ENCODE assay signal across 15 mouse cellular contexts in the genomic region with DNA sequence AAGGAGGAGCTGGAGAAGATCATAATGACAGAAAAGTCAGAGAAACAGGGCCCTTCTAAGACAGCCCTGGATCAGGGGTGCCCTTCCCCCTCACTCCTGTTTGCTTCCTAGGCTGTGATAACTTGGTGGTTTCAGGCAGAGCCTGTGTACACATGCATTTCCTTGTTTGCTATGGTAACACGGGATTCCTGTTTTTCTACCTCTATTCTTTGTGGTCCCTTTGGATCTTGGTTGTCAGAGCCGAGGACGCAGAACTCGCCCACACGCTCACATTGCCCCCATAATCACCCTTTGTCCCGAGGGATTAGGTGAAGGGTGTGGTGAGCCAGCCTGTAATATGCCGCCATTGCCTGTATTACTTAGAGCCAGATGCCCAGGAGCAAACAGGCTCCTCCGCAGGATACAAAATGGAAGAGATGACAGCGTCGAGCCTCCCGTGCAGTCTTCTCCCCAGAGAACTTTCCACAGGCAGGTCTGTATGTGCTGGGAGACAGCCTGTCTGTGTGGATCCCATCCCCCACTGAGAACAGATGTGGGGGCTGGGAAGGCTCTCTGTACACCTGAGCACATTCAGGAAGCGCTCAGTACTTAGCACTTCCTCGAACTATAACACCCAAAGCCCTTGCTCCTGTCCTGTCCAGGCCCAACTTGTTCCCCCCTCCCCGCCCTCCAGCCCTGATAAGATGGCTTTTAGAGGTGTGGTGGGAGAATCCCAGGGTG. TPM values are rescaled to one million over a fixed set of nuclear protein-coding genes. Genes with fewer than 3 reads are reported as not detected.
DNase-seq lines count a peak whose midpoint lies in the region; ATAC-seq and TF ChIP-seq lines count a peak whose summit lies in the region.
"Had no signal": no experiment of that assay in that cellular context is flagged by ENCODE, and none has a peak within 500 bp of the region (broad histone marks: within the 10 kb centered on the region; RNA-seq: fewer than 3 reads in every experiment).

No protein-coding gene starts in this region.

- H3K4me1 ChIP-seq in heart, postnatal 0 days (ENCODE audit: control insufficient read depth, insufficient read depth) = 0 out of 2 replicates have a peak, but pooled peaks cover 27% of the 10 kb centered on the region
- no peaks in the 10 kb centered on the region for H3K4me1 ChIP-seq in hindbrain, postnatal 0 days (ENCODE audit: insufficient read depth, low read length)
- 0 out of 2 replicates have a peak, but pooled peaks cover 7% of the 10 kb centered on the region for H3K4me1 ChIP-seq in midbrain, postnatal 0 days (ENCODE audit: insufficient read depth, low read length)

- no peak overlapping the region for H3K4me3 ChIP-seq in heart, postnatal 0 days (ENCODE audit: low read depth, low read length)
- H3K4me3 ChIP-seq in hindbrain, postnatal 0 days (ENCODE audit: low read length) = no peak overlapping the region
- H3K4me3 ChIP-seq in midbrain, postnatal 0 days (ENCODE audit: low read depth, low read length) = no peak overlapping the region
- H3K4me3 ChIP-seq: gastrocnemius, adult 2 months; neural tube, embryonic 12.5 days had no signal

- no peak for TF ChIP-seq CTCF in heart, postnatal 0 days (IDR thresholded peaks at IDR 0.05; ENCODE audit: low read depth)
- no peak for TF ChIP-seq CTCF in brain, embryonic 14.5 days (IDR thresholded peaks at IDR 0.05; ENCODE audit: borderline replicate concordance, extremely low read depth, insufficient read depth, insufficient read length)
- no peak for TF ChIP-seq CTCF in hindbrain, postnatal 0 days (IDR thresholded peaks at IDR 0.05; ENCODE audit: low read depth)
- TF ChIP-seq CTCF in midbrain, postnatal 0 days (IDR thresholded peaks at IDR 0.05) = no peak

- no peaks in the 10 kb centered on the region for H3K9me3 ChIP-seq in heart, postnatal 0 days (replicated peaks; ENCODE audit: control insufficient read depth, low read length)
- H3K9me3 ChIP-seq in hindbrain, postnatal 0 days (ENCODE audit: low read length) = no peaks in the 10 kb centered on the region
- no peaks in the 10 kb centered on the region for H3K9me3 ChIP-seq in midbrain, postnatal 0 days (ENCODE audit: low read length)
- H3K9me3 ChIP-seq: neural tube, embryonic 12.5 days had no signal

- peak; percentile 7 for DNase-seq in heart, postnatal 0 days (ENCODE audit: low spot score)
- no peak for DNase-seq in heart, postnatal 4 days
- DNase-seq in brain, embryonic 14.5 days (ENCODE audit: low read depth) = peak; percentile 28
- no peak for DNase-seq in hindbrain, postnatal 0 days (ENCODE audit: low spot score)
- peak; percentile 8 for DNase-seq in midbrain, postnatal 0 days (ENCODE audit: low spot score)
- no peak for DNase-seq in ovary, postnatal 14 days (ENCODE audit: low spot score)
- no peak for DNase-seq in lung, postnatal 36 days
- DNase-seq: cerebellum, adult 8-10 months; gastrocnemius, adult 2 months; heart, postnatal 10 days; kidney, postnatal 10 days; thymus, postnatal 14 days had no signal

- no peak overlapping the region for H3K9ac ChIP-seq in heart, postnatal 0 days (replicated peaks; ENCODE audit: low read depth, low read length)
- H3K9ac ChIP-seq in hindbrain, postnatal 0 days (replicated peaks; ENCODE audit: low read length) = no peak overlapping the region
- H3K9ac ChIP-seq in midbrain, postnatal 0 days (replicated peaks; ENCODE audit: low read length, poor library complexity, severe bottlenecking) = peak overlapping the region; percentile 39; the same call in 1 of the 2 replicates
- H3K9ac ChIP-seq: liver, embryonic 14.5 days; neural tube, embryonic 12.5 days had no signal

- no peak overlapping the region for H3K4me2 ChIP-seq in heart, postnatal 0 days (ENCODE audit: low read depth, low read length)
- no peak overlapping the region for H3K4me2 ChIP-seq in hindbrain, postnatal 0 days (ENCODE audit: low read depth, low read length)
- H3K4me2 ChIP-seq in midbrain, postnatal 0 days (ENCODE audit: low read depth, low read length, poor library complexity, severe bottlenecking) = no peak overlapping the region
- H3K4me2 ChIP-seq: neural tube, embryonic 12.5 days had no signal

- no peaks in the 10 kb centered on the region for H3K27me3 ChIP-seq in heart, postnatal 0 days (ENCODE audit: control insufficient read depth, insufficient read depth, low read length)
- H3K27me3 ChIP-seq in hindbrain, postnatal 0 days (ENCODE audit: insufficient read depth, low read length) = no peaks in the 10 kb centered on the region
- no peaks in the 10 kb centered on the region for H3K27me3 ChIP-seq in midbrain, postnatal 0 days (ENCODE audit: insufficient read depth, low read length)
- H3K27me3 ChIP-seq: neural tube, embryonic 12.5 days had no signal

- H3K36me3 ChIP-seq in heart, postnatal 0 days (replicated peaks; ENCODE audit: control insufficient read depth, insufficient read depth, low read length) = no peaks in the 10 kb centered on the region
- H3K36me3 ChIP-seq in hindbrain, postnatal 0 days (ENCODE audit: insufficient read depth, low read length) = no peaks in the 10 kb centered on the region
- H3K36me3 ChIP-seq in midbrain, postnatal 0 days (ENCODE audit: insufficient read depth, low read length) = no peaks in the 10 kb centered on the region
- H3K36me3 ChIP-seq: neural tube, embryonic 12.5 days had no signal

- no peak for TF ChIP-seq POLR2A in brain, embryonic 14.5 days (IDR thresholded peaks at IDR 0.05; ENCODE audit: borderline replicate concordance, extremely low read depth, insufficient read depth, insufficient read length, poor library complexity, severe bottlenecking)

- TF ChIP-seq EP300 in heart, postnatal 0 days (IDR thresholded peaks at IDR 0.05; ENCODE audit: low read depth) = no peak

- no peak overlapping the region for H3K27ac ChIP-seq in heart, postnatal 0 days (ENCODE audit: low read depth)
- H3K27ac ChIP-seq in hindbrain, postnatal 0 days = no peak overlapping the region
- peak overlapping the region; percentile 51; the same call in 1 of the 2 replicates for H3K27ac ChIP-seq in midbrain, postnatal 0 days (ENCODE audit: low read depth, low read length)
- H3K27ac ChIP-seq: liver, embryonic 14.5 days; neural tube, embryonic 12.5 days had no signal

- 53% methylated on average over 14 of the region's 14 CpGs for WGBS in heart, postnatal 0 days
- WGBS in hindbrain, postnatal 0 days = 48% methylated on average over 14 of the region's 14 CpGs
- WGBS in midbrain, postnatal 0 days = 38% methylated on average over 14 of the region's 14 CpGs

- ATAC-seq in heart, postnatal 0 days (ENCODE audit: insufficient read depth, low read depth) = no peak
- ATAC-seq in hindbrain, postnatal 0 days = peak; percentile 33; the same call in 1 of the 2 replicates
- peak; percentile 59 for ATAC-seq in midbrain, postnatal 0 days (ENCODE audit: low FRiP score)
- ATAC-seq in frontal cortex, adult (ENCODE audit: low TSS enrichment) = no peak

RNA-seq across cellular contexts. Expression of gene Pex26, which starts 7.3 kb away (rescaled TPM):
- 17.5 and 20.2 TPM in 2 replicates for total RNA-seq in heart, postnatal 0 days (2014; rRNA removed; ENCODE audit: low replicate concordance)
- polyA plus RNA-seq in heart, postnatal 0 days (2015; fragmentation: Nextera tagmentation; extraction: Ambion mirVana) = 4.6 and 5.0 TPM in 2 replicates
- total RNA-seq in heart, postnatal 4 days (2021) = 1 to 10 TPM; 6.4 to 8.0 TPM
- polyA plus RNA-seq in brain, embryonic 14.5 days (2012; rRNA removed) = 23.3 and 25.3 TPM in 2 replicates
- total RNA-seq in hindbrain, postnatal 0 days (2014; rRNA removed) = 23.3 and 26.5 TPM in 2 replicates
- polyA plus RNA-seq in hindbrain, postnatal 0 days (2015; fragmentation: Nextera tagmentation; extraction: Ambion mirVana) = 10.2 and 11.2 TPM in 2 replicates
- 31.2 and 32.6 TPM in 2 replicates for total RNA-seq in midbrain, postnatal 0 days (2014; rRNA removed)
- polyA plus RNA-seq in midbrain, postnatal 0 days (2015; fragmentation: Nextera tagmentation; extraction: Ambion mirVana) = 12.7 and 13.6 TPM in 2 replicates

RNA-seq across cellular contexts. Expression of gene Tuba8, which starts 34.3 kb away (rescaled TPM):
- total RNA-seq in heart, postnatal 0 days (2014; rRNA removed; ENCODE audit: low replicate concordance) = 2.7 and 5.6 TPM in 2 replicates
- 3.6 and 6.0 TPM in 2 replicates for polyA plus RNA-seq in heart, postnatal 0 days (2015; fragmentation: Nextera tagmentation; extraction: Ambion mirVana)
- total RNA-seq in heart, postnatal 4 days (2021) = 10 to 100 TPM; 20.9 to 27.5 TPM
- polyA plus RNA-seq in brain, embryonic 14.5 days (2012; rRNA removed) = 0.06 and 0.26 TPM in 2 replicates
- 1.3 and 3.6 TPM in 2 replicates for total RNA-seq in hindbrain, postnatal 0 days (2014; rRNA removed)
- 2.0 and 2.6 TPM in 2 replicates for polyA plus RNA-seq in hindbrain, postnatal 0 days (2015; fragmentation: Nextera tagmentation; extraction: Ambion mirVana)
- 1.9 and 2.4 TPM in 2 replicates for total RNA-seq in midbrain, postnatal 0 days (2014; rRNA removed)
- polyA plus RNA-seq in midbrain, postnatal 0 days (2015; fragmentation: Nextera tagmentation; extraction: Ambion mirVana) = 1.8 and 2.2 TPM in 2 replicates

RNA-seq across cellular contexts. Expression of gene Mical3, which starts 45.4 kb away (rescaled TPM):
- total RNA-seq in heart, postnatal 0 days (2014; rRNA removed; ENCODE audit: low replicate concordance) = 79.3 and 94.8 TPM in 2 replicates
- 23.2 and 30.8 TPM in 2 replicates for polyA plus RNA-seq in heart, postnatal 0 days (2015; fragmentation: Nextera tagmentation; extraction: Ambion mirVana)
- total RNA-seq in heart, postnatal 4 days (2021) = 100 to 1,000 TPM; 201 to 216 TPM
- 31.2 and 57.5 TPM in 2 replicates for polyA plus RNA-seq in brain, embryonic 14.5 days (2012; rRNA removed)
- 60.2 and 66.9 TPM in 2 replicates for total RNA-seq in hindbrain, postnatal 0 days (2014; rRNA removed)
- polyA plus RNA-seq in hindbrain, postnatal 0 days (2015; fragmentation: Nextera tagmentation; extraction: Ambion mirVana) = 19.3 and 19.8 TPM in 2 replicates
- 76.4 and 83.4 TPM in 2 replicates for total RNA-seq in midbrain, postnatal 0 days (2014; rRNA removed)
- polyA plus RNA-seq in midbrain, postnatal 0 days (2015; fragmentation: Nextera tagmentation; extraction: Ambion mirVana) = 19.0 and 25.0 TPM in 2 replicates

Comparison
In these comparisons a context has a peak if more than half of its experiments do, and no peak if none do; other contexts are left out.
1. DNase-seq: peak in heart, postnatal 0 days (single experiment), brain, embryonic 14.5 days (single experiment) and midbrain, postnatal 0 days (single experiment); none in heart, postnatal 4 days (single experiment), hindbrain, postnatal 0 days (single experiment), ovary, postnatal 14 days (single experiment) and lung, postnatal 36 days (single experiment).
2. ATAC-seq: peak in hindbrain, postnatal 0 days (single experiment) and midbrain, postnatal 0 days (single experiment); none in heart, postnatal 0 days (single experiment) and frontal cortex, adult (single experiment).